Mouse (Mus musculus) right cerebral cortex, postnatal 36 days (tissue): ENCODE results near the gene Olfr50.

Experiments
- DNase-seq, 2 experiments: peaks; one replicate each; pipeline ENCODE4 v3.0.0; 2022; ENCODE audit warnings: low spot score in 2 of 2, mixed read lengths in 1 of 2

The Olfr50 gene

GRCm38 (mm10) chr2:36790238-36790637, at the start of gene Olfr50:
TSS of gene Olfr50 (plus strand) at chr2:36790538.
- DNase-seq = no peak

GRCm38 (mm10) chr2:36783976-36784375, 6.4 kb upstream of the Olfr50 start, which contains the start of gene Olfr348:
TSS of gene Olfr348 (plus strand) at chr2:36784276.
- DNase-seq = no peak

DNA sequence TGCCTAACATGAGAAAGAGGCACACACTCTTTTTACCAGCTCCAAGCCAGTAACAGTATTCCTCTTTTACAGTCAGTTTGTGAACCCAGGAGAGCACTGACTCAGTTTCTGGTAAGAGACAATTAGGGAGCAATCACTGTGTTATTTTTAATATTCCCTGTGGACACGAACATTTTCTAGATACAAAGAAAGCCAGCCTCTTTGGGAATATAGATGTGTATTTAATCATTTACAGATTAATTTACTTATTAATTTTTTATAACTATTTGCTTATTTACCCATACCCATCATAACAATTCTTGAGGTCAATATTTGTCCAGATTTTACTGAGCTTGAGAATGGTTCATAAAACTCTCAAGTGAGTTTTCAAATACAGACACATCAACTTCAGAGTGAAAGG, 26.6 kb downstream of the Olfr50 start, which contains the start of gene Olfr3:
Gene Olfr3, minus strand, starts transcription at position 101 of the 400 bp plus-strand sequence.
- DNase-seq = no peak

GRCm38 (mm10) chr2:36846010-36846409, 55.7 kb downstream of the Olfr50 start, which contains the start of gene Olfr350:
TSS of gene Olfr350 (plus strand) at chr2:36846310.
- DNase-seq = no peak
